Mouse (Mus musculus) neural tube, embryonic 12.5 days (tissue): ENCODE data around the gene Sdccag8. TPM values are rescaled to one million over a fixed set of nuclear protein-coding genes. Genes with fewer than 3 reads are reported as not detected.

ENCODE experiments used
- ATAC-seq: fragments of 200-750 bp; cut with Nextera tagmentation; 2 replicates; pipeline ENCODE4 v1.8.0; 2017; ENCODE audit warnings: low read depth, mild to moderate bottlenecking, moderate TSS enrichment, moderate library complexity; ENCODE audit not compliant: low FRiP score
- H3K27ac ChIP-seq: fragments of 300-500 bp; sonication (generic); 2 replicates; pipeline ENCODE4 v1.5.1; 2016
- H3K27me3 ChIP-seq: fragments of 300-500 bp; sonication (generic); replicated peaks from 2 replicates; pipeline ENCODE4 v1.6.1; 2016; ENCODE audit warnings: mild to moderate bottlenecking
- H3K36me3 ChIP-seq: fragments of 300-500 bp; sonication (generic); 2 replicates; pipeline ENCODE4 v1.6.1; 2016; ENCODE audit warnings: mild to moderate bottlenecking
- H3K4me1 ChIP-seq: fragments of 300-500 bp; sonication (generic); 2 replicates; pipeline ENCODE4 v1.6.1; 2016
- H3K4me2 ChIP-seq: fragments of 300-500 bp; sonication (generic); replicated peaks from 2 replicates; pipeline ENCODE4 v1.6.1; 2016; ENCODE audit warnings: mild to moderate bottlenecking
- H3K4me3 ChIP-seq: fragments of 300-500 bp; sonication (generic); 2 replicates; pipeline ENCODE4 v1.5.1; 2016
- H3K9ac ChIP-seq: fragments of 300-500 bp; sonication (generic); 2 replicates; pipeline ENCODE4 v1.6.1; 2016; ENCODE audit warnings: mild to moderate bottlenecking
- H3K9me3 ChIP-seq: fragments of 300-500 bp; sonication (generic); 2 replicates; pipeline ENCODE4 v1.6.1; 2016; ENCODE audit warnings: mild to moderate bottlenecking
- WGBS: fragments of 180-500 bp; shearing (Covaris S2); methylation state at CpG from one replicate; pipeline ENCODE4 v1.1.7; 2016; 5-methylcytosine and 5-hydroxymethylcytosine counted together
- microRNA counts: library from miRNA; unstranded; fragments of <30 nt; microRNA quantifications from one replicate; lab custom pipeline; 2017
- microRNA-seq: library from miRNA; unstranded; fragments of <30 nt; microRNA quantifications from one replicate; pipeline ENCODE4, GENCODE M21; 2017
- polyA plus RNA-seq: library from polyadenylated mRNA; unstranded; fragments of >200 nt; fragmentation: Nextera tagmentation; extraction: Ambion mirVana; gene quantifications from 2 replicates; pipeline ENCODE4 v1.2.1, GENCODE M21; 2016

The Sdccag8 gene
- polyA plus RNA-seq, 1 experiment from 2014 or later = 19.4 TPM

- H3K4me3 ChIP-seq = no peak overlapping the region
- no peaks in the 10 kb centered on the region for H3K27me3 ChIP-seq
- H3K9ac ChIP-seq = no peak overlapping the region
- no peak overlapping the region for H3K27ac ChIP-seq
- H3K4me1 ChIP-seq = no peaks in the 10 kb centered on the region
- 75% methylated on average over 8 of the region's 8 CpGs for WGBS
- 0 out of 2 replicates have a peak, but pooled peaks cover under 1% of the 10 kb centered on the region for H3K36me3 ChIP-seq
- no peaks in the 10 kb centered on the region for H3K9me3 ChIP-seq
- ATAC-seq = no peak
- no peak overlapping the region for H3K4me2 ChIP-seq
Measured at GRCm38 (mm10) chr1:177067123-177067646, 252.7 kb downstream of the Sdccag8 start.

- Histone ChIP-seq H3K27ac (no peak overlapping the region), H3K9me3 (no peaks in the 10 kb centered on the region), H3K27me3 (no peaks in the 10 kb centered on the region), H3K4me1 (no peaks in the 10 kb centered on the region), H3K4me3 (no peak overlapping the region), H3K9ac (no peak overlapping the region), H3K36me3 (no peaks in the 10 kb centered on the region), H3K4me2 (no peak overlapping the region)
- WGBS = 97% methylated on average over 2 of the region's 2 CpGs
- ATAC-seq = no peak
Measured at GRCm38 (mm10) chr1:177069161-177069560, 254.7 kb downstream of the Sdccag8 start.

MicroRNA genes within 50 kb of the gene (microRNA counts, 519-probe panel; counts per million panel counts)
- microRNA mmu-miR-350 (lab: Ali Mortazavi, UCI) = 4,616 counts per million, percentile 81 among the panel's probes with 10 or more counts

Small RNA genes within 50 kb of the gene (microRNA-seq; reads per million reads assigned to microRNA genes)
- gene Gm25993 (not detected), gene Mir350 (266 reads per million, percentile 64 among the genes with 10 or more reads in this experiment)

Other genes with a start within 250 kb of the Sdccag8 start
- 85.7 and 92.3 TPM in 2 replicates for gene Cep170, start 593 bp upstream of the Sdccag8 start, polyA plus RNA-seq